Mouse (Mus musculus) heart, adult 11 months (tissue): ENCODE data around the gene Ccser1.
"Not testable (repeated sequence)": the region's sequence is repeated elsewhere in the genome, so short reads cannot be mapped to it uniquely, and the experiment has no call there.

Experiments used
- DNase-seq: peaks from one replicate; pipeline ENCODE4 v3.0.0; 2022

Ccser1 gene

GRCm38 (mm10) chr6:61230058-61230718, 50.1 kb downstream of the Ccser1 start:
- no peak for DNase-seq

DNA sequence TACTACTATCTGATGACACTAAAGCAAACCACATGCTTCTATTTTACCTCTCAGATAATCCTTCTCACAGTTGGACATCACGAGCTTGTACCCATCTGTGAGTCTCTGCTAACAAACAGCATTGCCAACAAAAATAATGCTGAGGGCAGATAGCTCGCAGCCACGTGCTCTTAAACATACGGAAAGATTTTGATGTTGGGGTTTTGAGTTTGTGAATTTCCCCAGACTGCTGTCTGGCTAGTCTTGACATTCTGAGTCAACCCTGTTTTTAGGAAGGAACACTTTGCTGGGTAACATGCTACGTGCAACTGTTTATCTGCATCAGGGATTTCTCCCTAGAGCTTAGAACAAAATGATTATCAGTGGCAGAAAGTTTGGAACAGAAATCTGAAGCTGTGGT, 52.9 kb downstream of the Ccser1 start:
- no peak for DNase-seq

GRCm38 (mm10) chr6:61233548-61234187, 53.5 kb downstream of the Ccser1 start:
- DNase-seq, result no peak

- DNase-seq, result no peak
Observed at GRCm38 (mm10) chr6:61240618-61241017, 60.5 kb downstream of the Ccser1 start.

DNA sequence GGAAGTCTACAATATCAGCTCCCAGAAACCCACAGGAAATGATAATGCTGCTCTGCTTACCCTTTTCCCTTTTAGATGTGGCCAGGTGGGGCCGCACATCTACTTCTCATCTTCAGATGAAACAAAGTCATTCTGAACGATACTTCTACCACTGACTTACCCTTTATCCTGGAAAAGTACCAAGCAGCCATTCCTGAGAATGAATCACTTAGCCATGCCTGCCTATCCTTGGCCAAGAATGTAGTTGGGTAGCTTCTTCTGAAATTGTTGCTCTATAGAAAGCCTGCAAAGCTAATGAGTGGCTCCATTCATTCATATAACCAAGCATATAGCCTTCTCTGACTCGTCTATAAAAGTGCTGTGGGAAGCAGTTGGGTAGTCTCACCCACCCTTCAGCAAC, 62.4 kb downstream of the Ccser1 start:
- peak; percentile 48 for DNase-seq

- peak; percentile 15 for DNase-seq
Observed at GRCm38 (mm10) chr6:61246523-61246922, 66.4 kb downstream of the Ccser1 start.

DNA sequence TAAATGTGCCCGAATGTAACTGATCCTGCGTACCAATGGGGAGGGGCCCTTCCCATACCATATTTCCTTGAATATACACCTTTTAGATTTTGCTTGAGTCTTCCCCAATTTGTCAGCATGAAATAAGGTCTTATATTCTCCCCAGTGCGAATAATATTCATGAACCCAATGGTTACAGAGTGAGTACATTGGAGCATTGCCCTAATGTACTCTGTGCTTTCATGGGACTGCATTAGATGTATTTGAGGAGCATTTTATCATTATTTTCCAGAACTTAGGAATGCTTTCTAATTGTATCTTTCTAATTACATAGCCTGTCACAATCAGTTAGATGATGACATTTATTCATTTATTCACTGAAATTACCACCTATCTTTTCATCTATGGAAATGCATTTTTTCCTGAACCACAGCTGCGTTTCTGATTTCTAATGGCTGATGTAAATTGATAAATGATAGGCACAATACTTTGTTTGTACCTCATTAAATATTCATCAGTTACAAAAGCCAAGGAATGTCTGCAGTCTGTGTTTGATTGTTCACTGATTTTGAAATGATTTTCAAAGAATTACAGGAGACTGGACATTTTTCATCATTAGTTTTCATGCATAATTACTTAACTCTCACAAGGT, 67.8 kb downstream of the Ccser1 start:
- no peak for DNase-seq

DNA sequence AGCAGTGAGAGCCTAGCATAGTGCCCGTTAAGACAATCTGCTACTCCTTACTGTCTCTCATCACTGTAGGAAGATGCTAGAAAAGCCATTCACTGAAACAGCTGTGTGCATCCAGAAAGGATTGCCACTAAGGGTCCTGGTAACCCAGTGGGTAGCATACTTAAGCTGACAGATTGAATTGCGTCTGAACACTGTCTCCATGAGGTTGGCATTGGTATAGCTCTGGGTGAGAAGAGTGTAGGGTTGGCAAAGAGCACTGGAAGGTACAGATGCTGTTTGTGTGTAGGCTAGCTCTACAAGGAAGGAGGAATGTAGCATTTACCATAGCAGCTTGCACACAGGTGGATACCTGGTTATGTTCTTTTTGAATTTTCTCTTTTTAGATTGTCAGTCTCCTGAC, 68.6 kb downstream of the Ccser1 start:
- DNase-seq, result no peak

- DNase-seq, result no peak
Observed at GRCm38 (mm10) chr6:61251232-61251631, 71.1 kb downstream of the Ccser1 start.

DNA sequence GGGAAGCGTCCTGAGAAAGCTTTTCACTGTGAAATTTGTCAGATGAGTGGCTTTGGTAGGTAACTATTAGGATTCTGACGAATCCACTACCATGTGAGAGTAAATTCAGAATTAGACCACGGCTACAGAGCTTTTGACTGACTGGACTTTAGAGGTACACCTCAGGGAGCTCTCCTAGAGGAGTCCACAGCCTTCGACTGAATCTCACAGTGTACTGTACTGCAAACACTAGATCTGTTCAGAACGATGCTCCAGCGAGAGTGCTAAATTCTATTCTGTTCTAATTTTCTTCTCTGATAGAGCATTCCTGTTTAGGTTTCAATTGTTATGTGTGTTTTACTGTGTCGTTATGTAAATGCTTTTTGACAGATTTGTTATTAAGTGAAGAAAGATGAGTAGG, 72.8 kb downstream of the Ccser1 start:
- no peak for DNase-seq

- not testable (repeated sequence) for DNase-seq
Observed at GRCm38 (mm10) chr6:61255874-61256273, 75.8 kb downstream of the Ccser1 start.

DNA sequence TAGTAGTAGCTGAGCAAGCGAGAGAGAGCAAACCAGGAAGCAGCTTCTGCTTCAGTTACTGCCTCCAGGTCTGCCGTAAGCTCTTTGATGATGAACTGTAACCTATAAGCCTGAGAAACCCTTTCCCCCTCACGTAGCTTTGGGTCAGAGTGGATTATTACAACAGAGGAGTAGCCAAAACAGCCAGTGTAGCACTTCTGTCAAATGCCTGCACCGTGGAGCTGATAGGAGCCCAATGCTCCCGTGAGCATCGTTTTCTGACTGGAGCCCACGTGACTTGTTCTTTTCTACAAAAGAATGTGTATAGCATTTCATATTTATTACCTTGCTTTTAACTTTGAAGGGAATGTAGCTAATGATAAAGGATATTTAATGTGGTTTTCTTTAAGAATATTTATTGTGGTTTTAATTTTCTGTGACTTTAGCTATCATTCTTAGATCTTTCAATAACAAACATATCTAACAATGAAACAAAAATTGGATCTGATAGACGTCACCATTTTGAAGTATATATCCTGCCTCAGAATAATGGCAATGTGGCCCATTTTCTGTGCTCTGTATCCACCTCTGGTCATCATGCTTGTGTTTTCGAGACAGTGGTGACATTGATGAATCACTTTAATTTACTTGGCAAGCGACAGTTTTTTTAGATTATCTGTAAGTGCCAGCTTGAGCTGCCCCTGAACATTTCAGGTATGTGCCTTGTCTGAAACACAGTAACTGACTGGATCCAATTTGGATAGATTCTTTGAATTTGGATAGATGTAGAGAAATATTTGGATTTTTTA, 78.9 kb downstream of the Ccser1 start:
- no peak for DNase-seq

- DNase-seq, result no peak
Observed at GRCm38 (mm10) chr6:61261381-61261780, 81.3 kb downstream of the Ccser1 start.

GRCm38 (mm10) chr6:61262448-61262847, 82.3 kb downstream of the Ccser1 start:
- no peak for DNase-seq

DNA sequence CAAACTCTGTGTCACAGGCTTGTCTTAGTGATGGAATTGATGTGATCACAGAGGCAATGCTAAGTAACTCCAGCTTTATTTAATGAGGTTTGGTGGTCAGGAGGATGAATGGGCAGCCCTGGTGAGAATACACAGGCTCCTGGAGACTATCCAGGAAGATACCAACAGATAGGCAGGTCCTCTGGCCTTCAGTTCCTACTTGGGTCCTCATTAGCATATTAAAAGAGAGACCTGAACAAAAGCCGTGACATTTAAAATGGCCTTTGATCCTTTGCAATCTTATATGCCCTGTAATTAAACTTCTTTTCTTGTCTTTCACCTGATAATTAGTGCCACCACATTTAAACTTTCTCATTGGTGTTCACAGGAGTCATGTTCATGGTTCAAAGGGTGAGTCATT, 83.2 kb downstream of the Ccser1 start:
- no peak for DNase-seq

- no peak for DNase-seq
Observed at GRCm38 (mm10) chr6:61271033-61271432, 90.9 kb downstream of the Ccser1 start.

DNA sequence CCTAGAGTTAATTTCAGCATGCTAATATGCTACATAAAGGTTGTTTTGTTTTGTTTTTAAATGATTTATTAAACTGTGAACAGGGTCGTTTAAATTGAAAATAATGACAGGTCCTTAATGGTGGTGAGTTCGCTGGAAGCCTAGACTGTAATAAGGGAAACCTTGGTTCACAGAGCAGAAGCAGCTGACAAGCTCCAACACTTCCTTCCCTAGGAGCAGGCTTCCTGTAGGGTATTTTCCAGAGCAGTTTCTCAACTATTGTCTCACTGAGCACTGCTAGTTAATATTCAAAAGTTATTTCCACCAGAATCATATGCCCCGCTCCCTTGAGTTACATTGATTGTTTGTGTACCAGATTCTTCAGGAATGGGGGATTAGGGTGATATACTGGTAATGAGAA, 93.3 kb downstream of the Ccser1 start:
- DNase-seq, result no peak

DNA sequence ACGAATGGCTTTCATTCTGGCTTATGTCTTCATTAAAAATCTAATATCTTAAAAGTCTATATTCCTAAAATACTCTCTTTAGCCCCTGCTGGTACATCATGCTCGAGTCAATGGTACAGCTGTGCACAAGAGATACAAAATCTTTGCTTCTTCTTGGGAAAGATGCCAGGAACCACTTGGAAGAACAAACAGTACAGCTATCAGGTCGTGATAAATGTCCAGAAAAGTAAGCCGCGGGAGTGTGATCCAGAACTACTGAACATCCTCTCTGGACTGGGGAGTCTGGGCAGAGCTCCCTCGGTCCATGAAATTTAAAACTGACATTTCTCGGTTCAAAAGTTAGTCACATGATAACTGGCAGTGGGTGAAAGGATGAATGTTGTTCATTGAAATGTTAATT, 99.4 kb downstream of the Ccser1 start:
- no peak for DNase-seq

DNA sequence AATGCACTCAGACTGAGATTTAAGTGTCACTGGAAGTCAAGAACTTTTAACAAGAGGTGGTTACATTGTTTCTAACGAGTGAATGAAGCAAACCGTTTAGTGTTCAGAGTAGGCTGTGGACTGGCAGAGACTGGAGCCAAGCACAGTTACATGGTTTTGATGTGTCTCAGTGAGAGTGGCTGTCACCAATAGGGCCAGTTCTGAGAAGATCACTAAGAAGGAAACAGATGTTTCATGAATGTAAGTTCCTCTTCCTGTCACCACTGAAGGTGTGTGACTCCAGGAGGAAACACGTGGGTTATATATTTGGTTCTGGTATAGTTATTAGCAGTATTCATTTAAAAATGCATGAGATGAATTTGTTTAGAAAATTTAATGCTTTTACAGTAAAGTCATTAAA, 112.8 kb downstream of the Ccser1 start:
- DNase-seq, result peak; percentile 74

DNA sequence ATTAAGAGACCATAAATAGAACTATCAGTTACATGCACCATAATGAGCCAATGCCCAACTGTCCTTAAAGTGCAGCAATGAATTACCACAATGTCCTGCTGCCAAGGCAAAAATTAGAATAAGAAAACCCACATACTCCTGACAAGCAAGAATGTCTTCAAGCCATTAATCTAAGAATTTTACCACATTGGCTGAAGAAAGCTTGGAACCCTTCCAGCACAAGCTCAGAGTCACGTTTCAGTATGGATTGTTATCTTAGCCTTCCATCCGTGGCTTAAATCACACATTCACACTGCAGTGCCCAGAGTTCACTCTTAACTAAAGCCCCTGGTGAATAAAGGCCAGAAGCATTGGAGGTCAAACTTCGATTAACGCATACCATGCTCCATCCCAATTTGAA, 115.4 kb downstream of the Ccser1 start:
- no peak for DNase-seq

- DNase-seq, result no peak
Observed at GRCm38 (mm10) chr6:61296188-61297037, 116.3 kb downstream of the Ccser1 start.

- no peak for DNase-seq
Observed at GRCm38 (mm10) chr6:61300441-61300840, 120.3 kb downstream of the Ccser1 start.

DNA sequence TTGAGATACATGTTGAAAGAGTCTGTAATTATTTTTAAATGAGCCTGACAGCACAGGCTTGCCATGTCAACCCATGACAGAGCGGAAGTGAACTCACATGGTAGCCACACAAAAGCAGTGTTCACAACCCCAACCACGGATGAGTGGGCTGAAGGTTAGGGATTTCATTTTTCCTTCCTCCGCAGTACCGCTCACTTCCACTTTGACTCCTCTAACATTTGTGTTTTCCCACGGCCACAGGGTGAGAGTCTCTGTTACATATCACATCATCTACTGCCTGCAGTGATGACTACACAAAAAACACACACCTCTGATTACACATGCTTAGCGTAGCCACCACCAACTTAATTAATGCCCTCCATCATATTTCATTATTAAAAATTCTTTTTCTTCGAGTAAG, 120.9 kb downstream of the Ccser1 start:
- no peak for DNase-seq
